Mouse (Mus musculus): Measurements from ENCODE around the gene Obox3.
"Not testable (repeated sequence)": the region's sequence is repeated elsewhere in the genome, so short reads cannot be mapped to it uniquely, and the experiment has no call there.

The Obox3 gene

DNA sequence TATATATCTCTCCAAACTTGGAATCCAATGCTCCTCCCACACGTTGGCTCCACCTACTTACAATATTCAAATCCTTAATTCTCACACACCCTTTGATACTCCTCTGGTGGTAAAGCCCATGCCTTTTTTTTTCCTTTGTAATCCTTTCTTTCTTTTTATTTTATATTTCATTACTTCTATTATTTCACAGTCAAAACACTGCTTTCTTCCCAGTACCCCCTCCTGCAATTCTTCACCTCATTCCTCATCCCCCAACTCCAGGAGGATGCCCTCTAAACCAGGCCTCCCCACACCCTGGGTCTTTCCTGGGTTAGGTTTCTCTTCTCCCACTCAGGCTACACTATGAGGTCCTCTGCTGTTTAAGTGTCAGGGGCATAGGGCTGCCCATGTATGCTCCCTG is at the start of gene Obox3:
Gene Obox3 (minus strand): TSS at position 101 of the 400 bp plus-strand sequence.
- DNase-seq (ENCODE audit: low read depth): not testable (repeated sequence)

DNA sequence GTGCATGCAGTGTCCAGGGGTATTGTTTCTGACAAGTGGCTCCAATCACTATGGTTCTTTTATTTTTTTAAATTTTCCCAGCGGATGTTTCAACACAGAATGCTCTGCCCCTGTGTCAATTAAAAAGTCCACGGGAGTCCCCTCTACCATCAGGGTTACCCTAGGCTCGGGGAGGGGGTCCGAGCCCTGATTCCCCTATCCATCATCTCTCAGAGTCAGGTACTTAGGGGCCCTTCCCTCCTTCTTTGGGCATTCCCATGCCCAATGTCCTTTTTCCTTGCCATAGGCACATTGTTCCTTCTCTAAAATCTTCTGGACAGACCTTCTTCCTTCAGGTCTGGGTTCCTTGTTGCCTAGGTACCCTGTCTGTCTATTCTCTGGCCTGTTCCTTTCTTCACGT is 130.3 kb downstream of the Obox3 start:
- not testable (repeated sequence) for DNase-seq (ENCODE audit: low read depth)

Data from c-Kit-positive CD71-negative TER-119-negative erythroid progenitor cells, embryonic 14.5 days (primary cell).